Mouse (Mus musculus) hindbrain, embryonic 15.5 days (tissue): ENCODE data around the gene Tdgf1. TPM values are rescaled to one million over a fixed set of nuclear protein-coding genes. Genes with fewer than 3 reads are reported as not detected.

Source experiments
- ATAC-seq: fragments of 200-750 bp; cut with Nextera tagmentation; 2 replicates; pipeline ENCODE4 v1.8.0; 2017; ENCODE audit warnings: low read depth, moderate number of reproducible peaks, moderate TSS enrichment; ENCODE audit not compliant: low FRiP score
- H3K27ac ChIP-seq: fragments of 300-500 bp; sonication (generic); replicated peaks from 2 replicates; pipeline ENCODE4 v1.5.1; 2015; ENCODE audit warnings: mild to moderate bottlenecking, inconsistent platforms
- H3K27me3 ChIP-seq: fragments of 300-500 bp; sonication (generic); 2 replicates; pipeline ENCODE4 v1.6.1; 2015; ENCODE audit warnings: control low read depth, inconsistent platforms
- H3K36me3 ChIP-seq: fragments of 300-500 bp; sonication (generic); 2 replicates; pipeline ENCODE4 v1.6.1; 2015; ENCODE audit warnings: control low read depth, inconsistent platforms
- H3K4me1 ChIP-seq: fragments of 300-500 bp; sonication (generic); replicated peaks from 2 replicates; pipeline ENCODE4 v1.6.1; 2015; ENCODE audit warnings: control low read depth, inconsistent platforms
- H3K4me2 ChIP-seq: fragments of 300-500 bp; sonication (generic); 2 replicates; pipeline ENCODE4 v1.6.1; 2015; ENCODE audit warnings: moderate library complexity, mild to moderate bottlenecking, inconsistent platforms
- H3K4me3 ChIP-seq: fragments of 300-500 bp; sonication (generic); 2 replicates; pipeline ENCODE4 v1.5.1; 2015; ENCODE audit warnings: mild to moderate bottlenecking, inconsistent platforms
- H3K9ac ChIP-seq: fragments of 300-500 bp; sonication (generic); 2 replicates; pipeline ENCODE4 v1.6.1; 2015; ENCODE audit warnings: inconsistent platforms
- H3K9me3 ChIP-seq: fragments of 300-500 bp; sonication (generic); 2 replicates; pipeline ENCODE4 v1.6.1; 2016; ENCODE audit warnings: control low read depth, inconsistent platforms
- WGBS: fragments of 180-500 bp; shearing (Covaris S2); methylation state at CpG from one replicate; pipeline ENCODE4 v1.1.7; 2015; 5-methylcytosine and 5-hydroxymethylcytosine counted together
- polyA plus RNA-seq: library from polyadenylated mRNA; unstranded; fragments of >200 nt; fragmentation: Nextera tagmentation; extraction: Ambion mirVana; gene quantifications from 2 replicates; pipeline ENCODE4 v1.2.1, GENCODE M21; 2015

The Tdgf1 gene
- 0.22 and 0.37 TPM in 2 replicates for polyA plus RNA-seq

- peaks cover 22% of the 10 kb centered on the region for H3K27me3 ChIP-seq
- peak within 1 kb of the TSS; percentile 43 for H3K4me2 ChIP-seq
- no peak within 1 kb of the TSS for H3K9ac ChIP-seq
Measured at GRCm38 (mm10) chr9:110945926-110946325, at the start of gene Tdgf1. Tdgf1 (minus strand) TSS chr9:110946158.

DNA sequence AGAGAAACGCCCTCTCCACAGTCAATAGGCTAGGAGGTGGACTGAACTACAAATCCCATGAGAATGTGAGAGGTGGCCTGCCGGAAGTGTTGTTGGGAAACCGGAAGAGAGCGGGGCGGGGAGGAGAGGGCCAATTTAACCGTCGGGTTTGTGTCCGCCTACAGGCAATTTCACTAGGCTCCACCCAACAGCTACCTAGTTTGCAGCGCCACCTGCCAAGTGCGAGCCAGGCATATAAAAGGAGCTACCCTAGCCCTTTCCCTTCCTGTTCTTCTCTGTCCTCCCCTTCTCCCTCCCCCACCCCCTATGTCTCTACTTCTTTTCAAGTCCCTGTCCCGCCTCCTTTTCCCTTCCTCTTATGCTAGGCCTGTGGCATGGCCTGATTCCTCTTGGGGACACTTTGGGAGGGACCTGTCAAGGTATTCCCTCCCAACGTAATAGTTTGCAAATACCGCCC is 48.8 kb upstream of the Tdgf1 start:
- ATAC-seq, result peak; percentile 91; the same call in 1 of the 2 replicates
- 9% methylated on average over 13 of the region's 13 CpGs for WGBS
- no peaks in the 10 kb centered on the region for H3K27me3 ChIP-seq
- no peaks in the 10 kb centered on the region for H3K9me3 ChIP-seq
- H3K4me3 ChIP-seq, result peak overlapping the region; percentile 41
- peak overlapping the region; percentile 16; the same call in 1 of the 2 replicates for H3K9ac ChIP-seq
- no peaks in the 10 kb centered on the region for H3K4me1 ChIP-seq
- peak overlapping the region; percentile 61; the same call in 1 of the 2 replicates for H3K27ac ChIP-seq
- no peaks in the 10 kb centered on the region for H3K36me3 ChIP-seq
- peak overlapping the region; percentile 54 for H3K4me2 ChIP-seq

More at GRCm38 (mm10) chr9:110945926-110946325, at the start of gene Tdgf1:
- Histone ChIP-seq H3K9me3 (no peaks in the 10 kb centered on the region), H3K4me3 (no peak within 1 kb of the TSS), H3K36me3 (no peaks in the 10 kb centered on the region), H3K27ac (no peak within 1 kb of the TSS), H3K4me1 (peaks cover 13% of the 10 kb centered on the region; the same call in 1 of the 2 replicates)
- no peak for ATAC-seq
- 13% methylated on average over 11 of the region's 11 CpGs for WGBS

GRCm38 (mm10) chr9:110993281-110993709 is 47.3 kb upstream of the Tdgf1 start:
- no peaks in the 10 kb centered on the region for H3K36me3 ChIP-seq
- ATAC-seq, result no peak
- H3K4me2 ChIP-seq, result no peak overlapping the region
- H3K9me3 ChIP-seq, result no peaks in the 10 kb centered on the region
- H3K4me3 ChIP-seq, result no peak overlapping the region
- H3K9ac ChIP-seq, result no peak overlapping the region
- WGBS, result 44% methylated on average over 3 of the region's 3 CpGs
- no peak overlapping the region for H3K27ac ChIP-seq
- no peaks in the 10 kb centered on the region for H3K4me1 ChIP-seq
- no peaks in the 10 kb centered on the region for H3K27me3 ChIP-seq

DNA sequence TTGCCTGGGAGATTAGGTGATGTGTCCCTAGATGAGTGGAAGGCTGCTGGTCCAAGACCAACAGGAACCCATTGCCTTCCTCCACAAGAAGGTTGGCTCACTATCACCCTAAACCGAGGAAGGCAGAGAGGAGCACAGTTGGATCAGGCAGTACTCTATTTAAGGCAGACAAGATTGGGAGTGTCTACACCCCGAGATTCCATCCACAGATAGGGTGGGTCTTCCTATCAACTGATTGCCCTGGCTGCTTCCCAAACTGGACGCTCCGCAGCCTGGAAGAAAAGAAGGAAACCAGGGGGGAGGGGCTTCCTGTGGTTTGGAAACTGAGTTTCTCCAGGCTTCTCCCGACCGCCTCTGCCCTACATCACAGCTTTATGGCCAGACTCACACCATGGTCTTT is 44.2 kb upstream of the Tdgf1 start, which contains the start of gene Rtp3:
TSS of gene Rtp3 (minus strand) at position 380 of the 400 bp plus-strand sequence.
- Histone ChIP-seq H3K9ac (no peak within 1 kb of the TSS), H3K4me2 (no peak within 1 kb of the TSS), H3K4me1 (no peaks in the 10 kb centered on the region), H3K9me3 (no peaks in the 10 kb centered on the region), H3K27me3 (no peaks in the 10 kb centered on the region), H3K4me3 (no peak within 1 kb of the TSS), H3K27ac (no peak within 1 kb of the TSS), H3K36me3 (no peaks in the 10 kb centered on the region)
- 72% methylated on average over 6 of the region's 6 CpGs for WGBS
- ATAC-seq, result no peak

- Histone ChIP-seq H3K9me3 (no peaks in the 10 kb centered on the region), H3K9ac (no peak overlapping the region), H3K4me3 (no peak overlapping the region), H3K36me3 (no peaks in the 10 kb centered on the region), H3K27me3 (no peaks in the 10 kb centered on the region), H3K4me2 (no peak overlapping the region), H3K27ac (no peak overlapping the region), H3K4me1 (no peaks in the 10 kb centered on the region)
- WGBS, result 95% methylated on average over 2 of the region's 2 CpGs
- no peak for ATAC-seq
Measured at GRCm38 (mm10) chr9:110989543-110989942, 43.6 kb upstream of the Tdgf1 start.

GRCm38 (mm10) chr9:110989141-110989540 is 43.2 kb upstream of the Tdgf1 start:
- Histone ChIP-seq H3K36me3 (no peaks in the 10 kb centered on the region), H3K27ac (no peak overlapping the region), H3K4me2 (no peak overlapping the region), H3K27me3 (no peaks in the 10 kb centered on the region), H3K4me1 (no peaks in the 10 kb centered on the region), H3K9ac (no peak overlapping the region), H3K9me3 (no peaks in the 10 kb centered on the region), H3K4me3 (no peak overlapping the region)
- 77% methylated on average over 4 of the region's 4 CpGs for WGBS
- ATAC-seq, result no peak

GRCm38 (mm10) chr9:110988078-110988477 is 42.1 kb upstream of the Tdgf1 start:
- no peaks in the 10 kb centered on the region for H3K27me3 ChIP-seq
- H3K4me3 ChIP-seq, result no peak overlapping the region
- H3K4me1 ChIP-seq, result no peaks in the 10 kb centered on the region
- H3K36me3 ChIP-seq, result no peaks in the 10 kb centered on the region
- no peak for ATAC-seq
- H3K27ac ChIP-seq, result no peak overlapping the region
- no peak overlapping the region for H3K9ac ChIP-seq
- H3K9me3 ChIP-seq, result no peaks in the 10 kb centered on the region
- 84% methylated on average over 3 of the region's 3 CpGs for WGBS
- H3K4me2 ChIP-seq, result no peak overlapping the region

- Histone ChIP-seq H3K4me1 (no peaks in the 10 kb centered on the region), H3K27ac (no peak overlapping the region), H3K4me2 (no peak overlapping the region), H3K36me3 (no peaks in the 10 kb centered on the region), H3K9ac (no peak overlapping the region), H3K27me3 (no peaks in the 10 kb centered on the region), H3K9me3 (no peaks in the 10 kb centered on the region), H3K4me3 (no peak overlapping the region)
- WGBS, result 88% methylated on average over 4 of the region's 4 CpGs
- no peak for ATAC-seq
Measured at GRCm38 (mm10) chr9:110987331-110987730, 41.4 kb upstream of the Tdgf1 start.

- 88% methylated on average over 8 of the region's 8 CpGs for WGBS
- H3K36me3 ChIP-seq, result no peaks in the 10 kb centered on the region
- H3K4me1 ChIP-seq, result no peaks in the 10 kb centered on the region
Measured at GRCm38 (mm10) chr9:110985951-110986350, 40.0 kb upstream of the Tdgf1 start.

DNA sequence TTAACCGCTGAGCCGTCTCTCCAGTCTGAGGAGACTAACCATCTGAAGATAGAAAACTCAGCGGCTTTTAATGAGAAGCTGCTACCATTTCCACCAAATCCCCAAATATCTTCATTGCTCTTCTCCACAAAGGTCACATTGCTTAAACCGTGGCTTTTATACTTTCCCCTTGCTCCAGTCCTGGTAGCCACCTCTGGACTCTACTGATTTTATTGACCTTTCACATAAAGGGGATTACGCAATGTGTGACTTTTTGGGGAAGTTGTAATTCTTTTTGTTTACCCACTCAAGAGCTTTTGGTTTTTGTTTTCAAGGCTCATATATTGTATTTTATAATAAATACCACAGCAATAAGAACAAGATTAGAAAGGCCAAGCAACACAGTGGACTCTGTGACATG is 39.6 kb upstream of the Tdgf1 start:
- Histone ChIP-seq H3K4me3 (no peak overlapping the region), H3K4me1 (no peaks in the 10 kb centered on the region), H3K9ac (no peak overlapping the region), H3K27ac (no peak overlapping the region), H3K9me3 (no peaks in the 10 kb centered on the region), H3K4me2 (no peak overlapping the region), H3K27me3 (no peaks in the 10 kb centered on the region), H3K36me3 (no peaks in the 10 kb centered on the region)
- WGBS, result 95% methylated on average over 5 of the region's 5 CpGs
- no peak for ATAC-seq

More at GRCm38 (mm10) chr9:110985951-110986350, 40.0 kb upstream of the Tdgf1 start:
- H3K27me3 ChIP-seq, result no peaks in the 10 kb centered on the region
- no peak for ATAC-seq
- no peak overlapping the region for H3K9ac ChIP-seq
- H3K4me2 ChIP-seq, result no peak overlapping the region
- H3K27ac ChIP-seq, result no peak overlapping the region
- H3K4me3 ChIP-seq, result no peak overlapping the region
- no peaks in the 10 kb centered on the region for H3K9me3 ChIP-seq

- Histone ChIP-seq H3K27me3 (no peaks in the 10 kb centered on the region), H3K9me3 (no peaks in the 10 kb centered on the region), H3K4me1 (no peaks in the 10 kb centered on the region), H3K4me3 (no peak overlapping the region), H3K27ac (no peak overlapping the region), H3K36me3 (no peaks in the 10 kb centered on the region), H3K9ac (no peak overlapping the region), H3K4me2 (no peak overlapping the region)
- ATAC-seq, result no peak
- WGBS, result 95% methylated on average over 9 of the region's 9 CpGs
Measured at GRCm38 (mm10) chr9:110984096-110984495, 38.1 kb upstream of the Tdgf1 start.

- no peaks in the 10 kb centered on the region for H3K4me1 ChIP-seq
- H3K27ac ChIP-seq, result no peak overlapping the region
- H3K27me3 ChIP-seq, result no peaks in the 10 kb centered on the region
- no peak overlapping the region for H3K4me3 ChIP-seq
- no peak overlapping the region for H3K4me2 ChIP-seq
- WGBS, result 42% methylated on average over 4 of the region's 4 CpGs
- no peak overlapping the region for H3K9ac ChIP-seq
- no peaks in the 10 kb centered on the region for H3K36me3 ChIP-seq
- ATAC-seq, result no peak
- H3K9me3 ChIP-seq, result no peaks in the 10 kb centered on the region
Measured at GRCm38 (mm10) chr9:110982351-110982750, 36.4 kb upstream of the Tdgf1 start.

DNA sequence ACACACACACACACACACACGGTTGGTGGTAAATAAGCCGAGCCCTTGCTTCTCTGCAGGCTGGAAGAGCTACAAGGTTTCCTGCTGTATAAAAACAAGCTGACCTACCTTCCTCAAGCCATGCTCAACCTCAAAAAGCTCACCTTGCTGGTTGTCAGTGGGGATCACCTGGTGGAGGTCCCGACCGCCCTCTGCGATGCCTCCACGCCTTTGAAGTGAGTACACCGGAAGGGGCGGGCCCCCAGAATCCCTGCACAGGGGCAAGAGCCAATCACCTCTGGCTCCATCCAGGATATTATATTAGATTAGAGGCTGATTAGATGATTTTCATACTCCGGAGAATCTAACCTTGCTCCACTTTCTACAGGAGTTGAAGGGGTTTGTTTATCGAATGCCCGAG is 33.5 kb upstream of the Tdgf1 start:
- H3K36me3 ChIP-seq, result no peaks in the 10 kb centered on the region
- no peak overlapping the region for H3K9ac ChIP-seq
- H3K4me3 ChIP-seq, result no peak overlapping the region
- no peaks in the 10 kb centered on the region for H3K4me1 ChIP-seq
- H3K9me3 ChIP-seq, result no peaks in the 10 kb centered on the region
- H3K4me2 ChIP-seq, result no peak overlapping the region
- no peak overlapping the region for H3K27ac ChIP-seq
- H3K27me3 ChIP-seq, result no peaks in the 10 kb centered on the region
- WGBS, result 96% methylated on average over 11 of the region's 11 CpGs
- no peak for ATAC-seq
